Mouse (Mus musculus) myocyte (in vitro differentiated cells): Measurements from ENCODE around the gene Pax1.

ENCODE experiments used
- CEBPB ChIP-seq: IDR thresholded peaks from 2 replicates; pipeline ENCODE4 v1.6.1; 2011; ENCODE audit warnings: mild to moderate bottlenecking, moderate library complexity; ENCODE audit not compliant: poor library complexity, insufficient read depth, severe bottlenecking
- E2F4 ChIP-seq: IDR thresholded peaks from one replicate; pipeline ENCODE4 v1.6.1; 2011; ENCODE audit warnings: mild to moderate bottlenecking, control low read depth, moderate library complexity; ENCODE audit not compliant: insufficient read depth
- MYOD1 ChIP-seq, 3 experiments: IDR thresholded peaks; one replicate each; pipeline ENCODE4 v1.6.1; 2011; ENCODE audit warnings: control low read depth in 2 of 3, low read depth in 2 of 3, mild to moderate bottlenecking in 2 of 3, moderate library complexity in 1 of 3; ENCODE audit not compliant: insufficient read length in 2 of 3, control insufficient read depth in 1 of 3
- MYOG ChIP-seq, 3 experiments: IDR thresholded peaks; one replicate each; pipeline ENCODE4 v1.6.1; 2011; ENCODE audit warnings: control low read depth in 2 of 3, low read depth in 2 of 3, mild to moderate bottlenecking in 2 of 3; ENCODE audit not compliant: insufficient read length in 2 of 3, control insufficient read depth in 1 of 3, insufficient read depth in 1 of 3
- POLR2A ChIP-seq: IDR thresholded peaks from one replicate; pipeline ENCODE4 v1.6.1; 2011; ENCODE audit warnings: low read depth, mild to moderate bottlenecking, control low read depth, moderate library complexity; ENCODE audit not compliant: insufficient read length
- POLR2AphosphoS2 ChIP-seq: IDR thresholded peaks from one replicate; pipeline ENCODE4 v1.6.1; 2011; ENCODE audit warnings: low read depth, control low read depth; ENCODE audit not compliant: insufficient read length
- SRF ChIP-seq: IDR thresholded peaks from one replicate; pipeline ENCODE4 v1.6.1; 2011; ENCODE audit warnings: low read depth; ENCODE audit not compliant: control insufficient read depth, insufficient read length
- USF1 ChIP-seq: IDR thresholded peaks from one replicate; pipeline ENCODE4 v1.6.1; 2011; ENCODE audit warnings: low read depth, mild to moderate bottlenecking, control low read depth, moderate library complexity

DNA sequence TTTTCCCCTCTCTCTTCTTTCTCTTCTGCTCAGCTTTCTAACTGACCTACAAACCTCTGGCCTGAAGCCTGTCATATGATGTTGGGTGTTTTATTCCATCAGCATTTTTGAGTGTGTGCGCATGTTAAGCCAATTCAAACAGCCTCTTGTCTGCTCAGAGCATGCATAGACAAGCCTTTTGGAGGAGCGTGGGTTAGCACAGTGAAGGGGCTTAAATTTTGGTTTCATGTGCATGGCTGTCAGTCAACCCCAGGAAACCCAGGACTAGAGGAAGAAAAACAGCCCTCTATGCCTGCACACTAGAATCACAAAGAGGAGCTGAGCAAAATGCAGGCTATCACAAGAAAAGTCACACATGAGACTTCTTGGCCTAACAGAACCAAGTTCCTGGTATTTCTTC is 36.5 kb upstream of the Pax1 start:
- no peak for TF ChIP-seq POLR2AphosphoS2
- no peak for TF ChIP-seq USF1
- no peak for TF ChIP-seq MYOG (IDR thresholded peaks at IDR 0.05; ENCODE audit: control insufficient read depth in 1 of 3, insufficient read depth in 1 of 3, insufficient read length in 2 of 3, low read depth in 2 of 3)
- no peak for TF ChIP-seq E2F4
- TF ChIP-seq CEBPB = no peak
- no peak for TF ChIP-seq POLR2A
- no peak for TF ChIP-seq MYOD1 (IDR thresholded peaks at IDR 0.05; ENCODE audit: control insufficient read depth in 1 of 3, insufficient read length in 2 of 3, low read depth in 2 of 3)
- TF ChIP-seq SRF = no peak
